Mouse (Mus musculus): ENCODE results near the gene Cdk10.
"Not testable (repeated sequence)": the region's sequence is repeated elsewhere in the genome, so short reads cannot be mapped to it uniquely, and the experiment has no call there.

- not testable (repeated sequence) for TF ChIP-seq TCF12, ZNF384 (IDR thresholded peaks at IDR 0.05; ENCODE audit: low read depth, low read length)
Observed at GRCm38 (mm10) chr8:123257593-123257992, 33.0 kb downstream of the Cdk10 start.

Data from CH12.LX (cell line).